In the genomic region with DNA sequence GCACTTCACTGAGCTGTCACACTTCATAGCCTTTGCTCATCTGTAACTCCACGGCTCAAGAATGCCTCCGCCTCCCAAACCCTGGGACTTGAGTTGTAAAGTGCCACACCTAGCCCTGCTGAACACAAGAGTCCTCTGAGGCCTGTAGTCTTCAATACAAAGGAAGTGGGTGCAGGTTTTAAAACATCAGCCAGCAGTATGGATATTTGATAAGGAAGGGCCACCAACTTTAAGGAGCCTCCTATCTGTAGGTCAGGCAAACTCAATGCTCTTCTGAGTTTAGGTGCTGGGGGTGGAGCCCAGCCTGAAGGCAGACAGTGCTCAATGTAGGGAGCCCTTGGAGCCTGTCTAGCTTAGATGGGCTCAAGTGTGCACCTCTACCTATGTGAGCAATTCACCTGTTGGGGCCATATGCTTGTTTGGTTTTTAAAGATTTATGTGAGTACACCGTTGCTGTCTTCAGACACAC, we compare ENCODE assay signal across 28 mouse cellular contexts. TPM values are rescaled to one million over a fixed set of nuclear protein-coding genes. Genes with fewer than 3 reads are reported as not detected.
DNase-seq lines count a peak whose midpoint lies in the region; ATAC-seq and TF ChIP-seq lines count a peak whose summit lies in the region.
"Had no signal": no experiment of that assay in that cellular context is flagged by ENCODE, and none has a peak within 500 bp of the region (broad histone marks: within the 10 kb centered on the region; RNA-seq: fewer than 3 reads in every experiment).

No protein-coding gene starts in this region.

- no peak overlapping the region for H3K4me3 ChIP-seq in liver, embryonic 12.5 days
- no peak overlapping the region for H3K4me3 ChIP-seq in liver, embryonic 11.5 days (ENCODE audit: low read depth, low read length)
- H3K4me3 ChIP-seq in ES-E14 (ENCODE audit: insufficient read depth in 1 of 2, low read depth in 1 of 2, low read length in 2 of 2, poor library complexity in 1 of 2, severe bottlenecking in 1 of 2), result no peak overlapping the region
- 0 out of 2 replicates have a peak overlapping the region, but pooled peaks have one; percentile 5 for H3K4me3 ChIP-seq in embryonic facial prominence, embryonic 10.5 days
- H3K4me3 ChIP-seq: embryonic facial prominence, embryonic 12.5 days; forebrain, embryonic 15.5 days; heart, embryonic 13.5 days; limb, embryonic 12.5 days; megakaryocyte, embryonic 14.5 days; midbrain, embryonic 12.5 days; neural tube, embryonic 13.5 days had no signal

- WGBS in liver, embryonic 12.5 days (ENCODE audit: insufficient replicate concordance), result 77% methylated on average over 3 of the region's 3 CpGs
- 78% methylated on average over 3 of the region's 3 CpGs for WGBS in liver, embryonic 11.5 days
- 92% methylated on average over 3 of the region's 3 CpGs for WGBS in embryonic facial prominence, embryonic 10.5 days

- H3K4me2 ChIP-seq in liver, embryonic 12.5 days, result no peak overlapping the region
- H3K4me2 ChIP-seq in liver, embryonic 11.5 days, result no peak overlapping the region
- H3K4me2 ChIP-seq: embryonic facial prominence, embryonic 12.5 days; forebrain, embryonic 15.5 days; heart, embryonic 13.5 days; limb, embryonic 12.5 days; midbrain, embryonic 12.5 days; neural tube, embryonic 13.5 days had no signal

- no peak for ATAC-seq in liver, embryonic 12.5 days
- no peak for ATAC-seq in liver, embryonic 11.5 days (replicated peaks; ENCODE audit: low FRiP score)
- ATAC-seq: forebrain, embryonic 15.5 days; hindbrain, embryonic 16.5 days had no signal

- no peak overlapping the region for H3K9ac ChIP-seq in liver, embryonic 12.5 days
- H3K9ac ChIP-seq in liver, embryonic 11.5 days (ENCODE audit: low read depth, low read length), result no peak overlapping the region
- H3K9ac ChIP-seq in ES-E14 (ENCODE audit: insufficient read depth, low read depth, low read length, poor library complexity, severe bottlenecking), result no peak overlapping the region
- H3K9ac ChIP-seq: embryonic facial prominence, embryonic 12.5 days; forebrain, embryonic 15.5 days; heart, embryonic 13.5 days; limb, embryonic 12.5 days; midbrain, embryonic 12.5 days; neural tube, embryonic 13.5 days had no signal

- DNase-seq in liver, embryonic 11.5 days (ENCODE audit: low spot score), result no peak
- DNase-seq in ES-E14 (ENCODE audit: low read depth, low spot score), result no peak
- no peak for DNase-seq in embryonic facial prominence, embryonic 10.5 days (ENCODE audit: low spot score)
- DNase-seq in testis, postnatal 10 days (ENCODE audit: low spot score), result no peak
- no peak for DNase-seq in lung, postnatal 14 days
- DNase-seq: adrenal gland, adult 8-10 months; cerebellum, adult 2 months; cerebellum, postnatal 25 days; gastrocnemius, postnatal 25 days; heart, adult 18-20 months; heart, postnatal 10 days; kidney, adult 9 months; kidney, postnatal 10 days; layer of hippocampus, postnatal 36 days; lung, postnatal 4 days; right cerebral cortex, postnatal 4 days; thymus, adult 2 months; thymus, postnatal 4 days had no signal

- in situ Hi-C loops in ES-E14 (cut with MboI; ENCODE audit: low sequenced_read_pairs in 2 of 2, unreplicated experiment in 2 of 2), result no loop called here

- H3K27ac ChIP-seq in liver, embryonic 12.5 days, result peak overlapping the region; percentile 57
- no peak overlapping the region for H3K27ac ChIP-seq in liver, embryonic 11.5 days (ENCODE audit: low read depth, low read length)
- H3K27ac ChIP-seq in ES-E14 (ENCODE audit: insufficient read depth, low read depth, low read length, poor library complexity, severe bottlenecking), result no peak overlapping the region
- no peak overlapping the region for H3K27ac ChIP-seq in embryonic facial prominence, embryonic 10.5 days (replicated peaks)
- H3K27ac ChIP-seq: embryonic facial prominence, embryonic 12.5 days; forebrain, embryonic 15.5 days; heart, embryonic 13.5 days; limb, embryonic 12.5 days; midbrain, embryonic 12.5 days; neural tube, embryonic 13.5 days; stomach, postnatal 0 days had no signal

- H3K27me3 ChIP-seq in liver, embryonic 12.5 days (replicated peaks), result no peaks in the 10 kb centered on the region
- H3K27me3 ChIP-seq in liver, embryonic 11.5 days (replicated peaks; ENCODE audit: control insufficient read depth, insufficient read depth, low read length), result no peaks in the 10 kb centered on the region
- no peaks in the 10 kb centered on the region for H3K27me3 ChIP-seq in embryonic facial prominence, embryonic 10.5 days (replicated peaks; ENCODE audit: low read depth, poor library complexity, severe bottlenecking)
- H3K27me3 ChIP-seq: embryonic facial prominence, embryonic 12.5 days; forebrain, embryonic 15.5 days; heart, embryonic 13.5 days; limb, embryonic 12.5 days; midbrain, embryonic 12.5 days; neural tube, embryonic 13.5 days had no signal

- peaks cover 63% of the 10 kb centered on the region for H3K4me1 ChIP-seq in liver, embryonic 12.5 days
- H3K4me1 ChIP-seq in liver, embryonic 11.5 days (replicated peaks; ENCODE audit: control insufficient read depth, insufficient read depth, low read length), result peaks cover 30% of the 10 kb centered on the region
- H3K4me1 ChIP-seq in ES-E14 (ENCODE audit: control insufficient read depth in 2 of 2, insufficient read depth in 2 of 2, low read length in 2 of 2, poor library complexity in 1 of 2), result peaks cover 5 to 7% of the 10 kb centered on the region in 2 experiments; a peak in 2 of 4 replicates
- peaks cover 48% of the 10 kb centered on the region for H3K4me1 ChIP-seq in embryonic facial prominence, embryonic 10.5 days

- no peaks in the 10 kb centered on the region for H3K9me3 ChIP-seq in liver, embryonic 12.5 days (replicated peaks)
- no peaks in the 10 kb centered on the region for H3K9me3 ChIP-seq in liver, embryonic 11.5 days (ENCODE audit: control insufficient read depth, low read length)
- no peaks in the 10 kb centered on the region for H3K9me3 ChIP-seq in ES-E14 (ENCODE audit: control insufficient read depth, insufficient read depth, low read depth, low read length)
- no peaks in the 10 kb centered on the region for H3K9me3 ChIP-seq in embryonic facial prominence, embryonic 10.5 days
- H3K9me3 ChIP-seq: embryonic facial prominence, embryonic 12.5 days; forebrain, embryonic 15.5 days; heart, embryonic 13.5 days; limb, embryonic 12.5 days; megakaryocyte, embryonic 14.5 days; midbrain, embryonic 12.5 days; neural tube, embryonic 13.5 days had no signal

- peaks cover 40% of the 10 kb centered on the region for H3K36me3 ChIP-seq in liver, embryonic 12.5 days
- peaks cover 32% of the 10 kb centered on the region for H3K36me3 ChIP-seq in liver, embryonic 11.5 days (ENCODE audit: control insufficient read depth, insufficient read depth, low read length)
- peaks cover 34% of the 10 kb centered on the region for H3K36me3 ChIP-seq in ES-E14 (ENCODE audit: control insufficient read depth, insufficient read depth, low read length, poor library complexity, severe bottlenecking)
- H3K36me3 ChIP-seq in embryonic facial prominence, embryonic 10.5 days (replicated peaks), result peaks cover 60% of the 10 kb centered on the region

TF ChIP-seq in ES-E14, 5 proteins besides CTCF, POLR2A, EP300 and RAD21:
- TF ChIP-seq CHD2 (IDR thresholded peaks at IDR 0.05; ENCODE audit: low read depth, low read length) (0 out of 2 replicates have a peak, but pooled peaks have one; percentile 15), ZC3H11A (IDR thresholded peaks at IDR 0.05; ENCODE audit: borderline replicate concordance, low read depth, low read length) (no peak)

RNA-seq across cellular contexts. Expression of a gene that starts 3.7 kb away (rescaled TPM):
- polyA plus RNA-seq in liver, embryonic 12.5 days (2016; fragmentation: Nextera tagmentation; extraction: Ambion mirVana), result 986 and 994 TPM in 2 replicates
- polyA plus RNA-seq in liver, embryonic 11.5 days (2014; fragmentation: Nextera tagmentation; extraction: Ambion mirVana), result 1,377 and 1,547 TPM in 2 replicates
- 1,678 and 1,740 TPM in 2 replicates for total RNA-seq in ES-E14 (2012; rRNA removed)
- polyA plus RNA-seq in embryonic facial prominence, embryonic 10.5 days (2016; fragmentation: Nextera tagmentation; extraction: Ambion mirVana), result 1,023 and 1,043 TPM in 2 replicates

RNA-seq across cellular contexts. Expression of a gene that starts 15.6 kb away (rescaled TPM):
- 54.0 TPM in 2 replicates for polyA plus RNA-seq in liver, embryonic 12.5 days (2016; fragmentation: Nextera tagmentation; extraction: Ambion mirVana)
- polyA plus RNA-seq in liver, embryonic 11.5 days (2014; fragmentation: Nextera tagmentation; extraction: Ambion mirVana), result 77.9 and 78.9 TPM in 2 replicates
- 83.7 and 87.8 TPM in 2 replicates for total RNA-seq in ES-E14 (2012; rRNA removed)
- polyA plus RNA-seq in embryonic facial prominence, embryonic 10.5 days (2016; fragmentation: Nextera tagmentation; extraction: Ambion mirVana), result 122 and 124 TPM in 2 replicates

RNA-seq across cellular contexts. Expression of a gene that starts 18.3 kb away (rescaled TPM):
- 13.7 and 14.4 TPM in 2 replicates for polyA plus RNA-seq in liver, embryonic 12.5 days (2016; fragmentation: Nextera tagmentation; extraction: Ambion mirVana)
- 29.2 and 34.4 TPM in 2 replicates for polyA plus RNA-seq in liver, embryonic 11.5 days (2014; fragmentation: Nextera tagmentation; extraction: Ambion mirVana)
- total RNA-seq in ES-E14 (2012; rRNA removed), result 15.0 TPM in 2 replicates
- polyA plus RNA-seq in embryonic facial prominence, embryonic 10.5 days (2016; fragmentation: Nextera tagmentation; extraction: Ambion mirVana), result 93.4 and 101 TPM in 2 replicates

RNA-seq across cellular contexts. Expression of a gene that starts 25.9 kb away (rescaled TPM):
- polyA plus RNA-seq in liver, embryonic 12.5 days (2016; fragmentation: Nextera tagmentation; extraction: Ambion mirVana), result 7.4 and 7.5 TPM in 2 replicates
- 9.9 and 10.2 TPM in 2 replicates for polyA plus RNA-seq in liver, embryonic 11.5 days (2014; fragmentation: Nextera tagmentation; extraction: Ambion mirVana)
- 3.9 and 5.0 TPM in 2 replicates for total RNA-seq in ES-E14 (2012; rRNA removed)
- polyA plus RNA-seq in embryonic facial prominence, embryonic 10.5 days (2016; fragmentation: Nextera tagmentation; extraction: Ambion mirVana), result 5.6 and 5.7 TPM in 2 replicates

RNA-seq across cellular contexts. Expression of a gene that starts 38.4 kb away (rescaled TPM):
- polyA plus RNA-seq in liver, embryonic 12.5 days (2016; fragmentation: Nextera tagmentation; extraction: Ambion mirVana), result 35.1 and 36.8 TPM in 2 replicates
- polyA plus RNA-seq in liver, embryonic 11.5 days (2014; fragmentation: Nextera tagmentation; extraction: Ambion mirVana), result 44.7 and 45.7 TPM in 2 replicates
- total RNA-seq in ES-E14 (2012; rRNA removed), result 34.8 and 50.8 TPM in 2 replicates
- 61.9 and 62.6 TPM in 2 replicates for polyA plus RNA-seq in embryonic facial prominence, embryonic 10.5 days (2016; fragmentation: Nextera tagmentation; extraction: Ambion mirVana)
